Mouse (Mus musculus): ENCODE results near the gene Lrig3.

Gene Lrig3

GRCm38 (mm10) chr10:125964709-125965108 is 1.3 kb upstream of the Lrig3 start:
- no peak for ATAC-seq (ENCODE audit: low TSS enrichment)

GRCm38 (mm10) chr10:125966481-125967251 is 698 bp downstream of the Lrig3 start:
- peak; percentile 61 for ATAC-seq (ENCODE audit: low TSS enrichment)

- no peak for ATAC-seq (ENCODE audit: low TSS enrichment)
These were observed 1.6 kb downstream of the Lrig3 start for GRCm38 (mm10) chr10:125967436-125968160.

GRCm38 (mm10) chr10:125968191-125969132 is 2.5 kb downstream of the Lrig3 start:
- ATAC-seq (ENCODE audit: low TSS enrichment), result no peak

- ATAC-seq (ENCODE audit: low TSS enrichment), result no peak
These were observed 3.1 kb downstream of the Lrig3 start for GRCm38 (mm10) chr10:125969133-125969490.

GRCm38 (mm10) chr10:125970031-125970430 is 4.1 kb downstream of the Lrig3 start:
- no peak for ATAC-seq (ENCODE audit: low TSS enrichment)

GRCm38 (mm10) chr10:125970500-125970899 is 4.5 kb downstream of the Lrig3 start:
- ATAC-seq (ENCODE audit: low TSS enrichment), result no peak

GRCm38 (mm10) chr10:125973726-125974125 is 7.8 kb downstream of the Lrig3 start:
- ATAC-seq (ENCODE audit: low TSS enrichment), result no peak

- no peak for ATAC-seq (ENCODE audit: low TSS enrichment)
These were observed 16.0 kb downstream of the Lrig3 start for GRCm38 (mm10) chr10:125981938-125982337.

GRCm38 (mm10) chr10:125984473-125985035 is 18.6 kb downstream of the Lrig3 start:
- no peak for ATAC-seq (ENCODE audit: low TSS enrichment)

GRCm38 (mm10) chr10:125985795-125986194 is 19.8 kb downstream of the Lrig3 start:
- ATAC-seq (ENCODE audit: low TSS enrichment), result no peak

- ATAC-seq (ENCODE audit: low TSS enrichment), result no peak
These were observed 20.5 kb downstream of the Lrig3 start for GRCm38 (mm10) chr10:125986443-125986842.

- ATAC-seq (ENCODE audit: low TSS enrichment), result no peak
These were observed 21.3 kb downstream of the Lrig3 start for GRCm38 (mm10) chr10:125987307-125987706.

- no peak for ATAC-seq (ENCODE audit: low TSS enrichment)
These were observed 22.1 kb downstream of the Lrig3 start for GRCm38 (mm10) chr10:125988037-125988436.

GRCm38 (mm10) chr10:125989890-125990289 is 23.9 kb downstream of the Lrig3 start:
- ATAC-seq (ENCODE audit: low TSS enrichment), result no peak

GRCm38 (mm10) chr10:125990394-125990793 is 24.4 kb downstream of the Lrig3 start:
- ATAC-seq (ENCODE audit: low TSS enrichment), result peak; percentile 33; the same call in 1 of the 2 replicates

GRCm38 (mm10) chr10:125991819-125992218 is 25.9 kb downstream of the Lrig3 start:
- no peak for ATAC-seq (ENCODE audit: low TSS enrichment)

- peak; percentile 75 for ATAC-seq (ENCODE audit: low TSS enrichment)
These were observed 28.9 kb downstream of the Lrig3 start for GRCm38 (mm10) chr10:125994855-125995254.

GRCm38 (mm10) chr10:125995701-125996100 is 29.7 kb downstream of the Lrig3 start:
- no peak for ATAC-seq (ENCODE audit: low TSS enrichment)

- ATAC-seq (ENCODE audit: low TSS enrichment), result no peak
These were observed 31.0 kb downstream of the Lrig3 start for GRCm38 (mm10) chr10:125996989-125997388.

GRCm38 (mm10) chr10:125999561-125999960 is 33.6 kb downstream of the Lrig3 start:
- ATAC-seq (ENCODE audit: low TSS enrichment), result no peak
